Mouse (Mus musculus) erythroblast, embryonic 14.5 days (primary cell): ENCODE results near the gene Ptprs.

ENCODE experiments used
- GATA1 ChIP-seq: IDR thresholded peaks from 2 replicates; pipeline ENCODE4 v1.6.1; 2012; ENCODE audit warnings: low read length, inconsistent platforms, mixed read lengths
- TAL1 ChIP-seq: IDR thresholded peaks from 3 replicates; pipeline ENCODE4 v1.6.1; 2012; ENCODE audit warnings: low read length, inconsistent platforms, mixed read lengths

GRCm38 (mm10) chr17:56514330-56514729 lies 38.0 kb upstream of the Ptprs start:
- TF ChIP-seq TAL1 (no peak), GATA1 (no peak)
